Mouse (Mus musculus) cerebral cortex, adult 2 months (tissue): ENCODE measurements around the gene Olfr744.

Experiments used
- WGBS: fragments of 180-500 bp; shearing (Covaris S2); methylation state at CpG from one replicate; pipeline ENCODE4 v1.1.7; 2018; 5-methylcytosine and 5-hydroxymethylcytosine counted together

Gene Olfr744

GRCm38 (mm10) chr14:50614579-50614978, at the start of gene Olfr744:
Gene Olfr744, plus strand, starts transcription at chr14:50614879.
- 90% methylated on average over 2 of the region's 2 CpGs for WGBS

- 57% methylated on average over 1 of the region's 1 CpGs for WGBS
Measured at GRCm38 (mm10) chr14:50573056-50573455, 41.6 kb upstream of the Olfr744 start.

- WGBS: 97% methylated on average over 2 of the region's 2 CpGs
Measured at GRCm38 (mm10) chr14:50639088-50639487, 24.4 kb downstream of the Olfr744 start, which contains the start of gene Olfr745. Gene Olfr745, plus strand, starts transcription at chr14:50639388.

GRCm38 (mm10) chr14:50646783-50647182, 32.1 kb downstream of the Olfr744 start, which contains the start of gene Olfr746:
Gene Olfr746, plus strand, starts transcription at chr14:50647083.

